Mouse (Mus musculus) lung, adult 2 months (tissue): ENCODE measurements at regions not wholly inside any gene's neighbourhood (a gene's known extent, or its start where the extent isn't known, plus 50 kb on each side); places are given as distances from the start of the nearest gene placed in this dataset.

Experiments used
- CTCF ChIP-seq: fragments of 200-500 bp; IDR thresholded peaks from 2 replicates; pipeline ENCODE4 v1.5.1; 2011; ENCODE audit warnings: mild to moderate bottlenecking, low read length, control low read depth; ENCODE audit not compliant: insufficient read depth
- POLR2A ChIP-seq: fragments of 200-500 bp; IDR thresholded peaks from 2 replicates; pipeline ENCODE4 v1.6.1; 2011; ENCODE audit warnings: low read depth, mild to moderate bottlenecking, control low read depth, low read length, borderline replicate concordance; ENCODE audit errors: extremely low read depth

DNA sequence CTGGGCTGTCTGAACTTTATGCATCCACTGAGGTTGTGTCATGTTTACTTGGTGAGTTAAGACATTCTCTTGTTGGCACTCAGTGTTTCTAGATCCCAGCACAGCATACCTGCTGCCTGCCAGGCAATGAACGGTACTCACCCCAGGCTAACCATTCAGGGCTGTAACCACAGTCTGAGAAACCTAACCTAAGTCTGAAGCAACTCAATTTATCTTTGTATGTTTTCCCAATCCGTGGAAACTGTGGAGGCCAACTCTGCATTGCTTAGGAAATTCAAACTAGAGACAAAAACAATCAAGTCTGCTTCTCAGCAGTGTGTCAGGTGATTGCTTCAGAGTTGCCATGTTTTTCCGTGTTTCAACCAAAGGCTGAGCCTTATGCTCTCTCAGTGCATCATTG is 118.5 kb upstream of the Ccdc122 start:
- TF ChIP-seq CTCF: no peak
- TF ChIP-seq POLR2A: no peak
